Mouse (Mus musculus) midbrain, embryonic 14.5 days (tissue): ENCODE results near the gene Gm4881. TPM values are rescaled to one million over a fixed set of nuclear protein-coding genes. Genes with fewer than 3 reads are reported as not detected.

ENCODE experiments used
- ATAC-seq: fragments of 200-750 bp; cut with Nextera tagmentation; 2 replicates; pipeline ENCODE4 v1.8.0; 2017; ENCODE audit warnings: moderate number of reproducible peaks, moderate library complexity; ENCODE audit not compliant: low FRiP score, low TSS enrichment
- DNase-seq: peaks from one replicate; pipeline ENCODE4 v3.0.0-alpha.2; 2015
- H3K27ac ChIP-seq: fragments of 300-500 bp; sonication (generic); replicated peaks from 2 replicates; pipeline ENCODE4 v1.5.1; 2014; ENCODE audit warnings: mild to moderate bottlenecking, low read depth, low read length, moderate library complexity
- H3K27me3 ChIP-seq: fragments of 300-500 bp; sonication (generic); 2 replicates; pipeline ENCODE4 v1.6.1; 2014; ENCODE audit warnings: low read length, control low read depth, mixed read lengths; ENCODE audit not compliant: control insufficient read depth, insufficient read depth
- H3K36me3 ChIP-seq: fragments of 300-500 bp; sonication (generic); 2 replicates; pipeline ENCODE4 v1.6.1; 2014; ENCODE audit warnings: low read length, control low read depth; ENCODE audit not compliant: control insufficient read depth, insufficient read depth
- H3K4me1 ChIP-seq: fragments of 300-500 bp; sonication (generic); 2 replicates; pipeline ENCODE4 v1.6.1; 2014; ENCODE audit warnings: mild to moderate bottlenecking, antibody characterized with exemption, low read length, control low read depth; ENCODE audit not compliant: control insufficient read depth, insufficient read depth
- H3K4me2 ChIP-seq: fragments of 300-500 bp; sonication (generic); 2 replicates; pipeline ENCODE4 v1.6.1; 2014; ENCODE audit warnings: mild to moderate bottlenecking, low read length, moderate library complexity
- H3K4me3 ChIP-seq: fragments of 300-500 bp; sonication (generic); replicated peaks from 2 replicates; pipeline ENCODE4 v1.5.1; 2014; ENCODE audit warnings: low read depth, low read length
- H3K9ac ChIP-seq: fragments of 300-500 bp; sonication (generic); replicated peaks from 2 replicates; pipeline ENCODE4 v1.6.1; 2014; ENCODE audit warnings: mild to moderate bottlenecking, low read length, moderate library complexity
- H3K9me3 ChIP-seq: fragments of 300-500 bp; sonication (generic); 2 replicates; pipeline ENCODE4 v1.6.1; 2016; ENCODE audit warnings: low read length, control low read depth, mixed read lengths; ENCODE audit not compliant: control insufficient read depth
- WGBS: fragments of 180-500 bp; shearing (Covaris S2); extraction: QIAGEN DNeasy Blood & Tissue Kit; methylation state at CpG from one replicate; pipeline ENCODE4 v1.1.7; 2014; 5-methylcytosine and 5-hydroxymethylcytosine counted together
- polyA plus RNA-seq: library from polyadenylated mRNA; unstranded; fragments of >200 nt; fragmentation: Nextera tagmentation; extraction: Ambion mirVana; gene quantifications from 2 replicates; pipeline ENCODE4 v1.2.1, GENCODE M21; 2014

Gm4881 gene
- polyA plus RNA-seq, 1 experiment from 2014 or later = 6.1 TPM

DNA sequence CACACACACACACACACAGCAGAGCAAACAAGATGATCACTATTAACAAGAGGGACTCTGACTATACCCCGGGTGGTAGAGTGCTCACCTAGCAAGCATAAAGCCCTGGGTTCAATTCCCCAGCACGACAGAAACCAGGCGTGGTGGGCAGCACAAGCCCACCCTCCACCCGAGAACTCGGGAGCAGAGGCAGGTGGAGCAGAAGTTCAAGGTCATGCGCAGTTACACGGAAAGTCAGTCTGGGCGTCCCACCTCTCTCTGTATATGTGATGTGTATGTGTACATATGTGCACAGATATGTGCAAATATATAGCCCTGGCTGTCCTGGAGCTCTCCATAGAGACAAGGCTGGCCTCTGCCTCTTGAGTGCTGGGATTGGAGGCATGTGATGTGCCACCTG lies 23.7 kb upstream of the Gm4881 start:
- Histone ChIP-seq H3K4me2 (no peak overlapping the region), H3K27ac (no peak overlapping the region), H3K9me3 (no peaks in the 10 kb centered on the region), H3K9ac (no peak overlapping the region), H3K4me3 (no peak overlapping the region), H3K36me3 (0 out of 2 replicates have a peak, but pooled peaks cover 4% of the 10 kb centered on the region), H3K27me3 (no peaks in the 10 kb centered on the region), H3K4me1 (no peaks in the 10 kb centered on the region)
- 88% methylated on average over 8 of the region's 8 CpGs for WGBS
- DNase-seq (no peak), ATAC-seq (no peak)

DNA sequence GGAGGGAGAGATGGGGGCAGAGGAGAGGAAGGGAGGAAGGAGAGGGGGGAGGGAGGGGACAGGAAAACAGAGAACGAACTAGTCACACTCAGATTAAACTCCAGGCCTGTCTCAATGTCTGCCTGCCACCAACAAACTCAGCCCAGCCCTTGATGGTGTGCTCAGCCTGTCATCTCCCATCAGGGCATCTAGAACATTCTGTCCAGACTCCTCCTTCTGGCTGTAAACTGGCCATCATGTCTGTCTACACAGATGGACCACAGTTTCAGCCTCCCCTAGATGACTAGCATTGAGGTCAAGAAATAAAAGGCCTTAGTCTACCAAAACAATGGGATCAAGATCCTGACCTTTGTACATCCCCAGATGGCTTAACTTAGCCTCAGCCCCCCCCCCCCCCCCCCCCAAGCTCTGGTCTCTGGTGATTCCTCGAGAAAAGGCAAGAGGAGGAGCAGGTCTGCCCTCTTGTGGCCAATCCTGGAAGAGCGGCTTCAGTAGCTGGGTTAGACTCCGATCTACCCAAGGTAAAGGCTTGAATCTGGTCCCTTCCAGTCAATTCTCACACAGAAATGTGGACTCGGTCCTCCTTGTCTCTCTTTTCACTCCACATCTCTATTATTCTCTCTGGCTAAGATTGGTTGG lies 20.7 kb upstream of the Gm4881 start:
- H3K27me3 ChIP-seq = no peaks in the 10 kb centered on the region
- no peaks in the 10 kb centered on the region for H3K9me3 ChIP-seq
- WGBS = 8% methylated on average over 5 of the region's 5 CpGs
- peak; percentile 88 for DNase-seq
- no peak overlapping the region for H3K9ac ChIP-seq
- 0 out of 2 replicates have a peak, but pooled peaks cover 4% of the 10 kb centered on the region for H3K36me3 ChIP-seq
- no peak for ATAC-seq
- H3K4me1 ChIP-seq = no peaks in the 10 kb centered on the region
- no peak overlapping the region for H3K4me2 ChIP-seq
- H3K27ac ChIP-seq = no peak overlapping the region
- no peak overlapping the region for H3K4me3 ChIP-seq

- Histone ChIP-seq H3K4me3 (no peak overlapping the region), H3K36me3 (no peaks in the 10 kb centered on the region), H3K4me2 (no peak overlapping the region), H3K9ac (no peak overlapping the region), H3K27me3 (no peaks in the 10 kb centered on the region), H3K9me3 (no peaks in the 10 kb centered on the region), H3K27ac (no peak overlapping the region), H3K4me1 (no peaks in the 10 kb centered on the region)
- 67% methylated on average over 2 of the region's 2 CpGs for WGBS
- ATAC-seq (no peak), DNase-seq (no peak)
These were observed 20.0 kb upstream of the Gm4881 start for GRCm38 (mm10) chr7:24964288-24964687.

DNA sequence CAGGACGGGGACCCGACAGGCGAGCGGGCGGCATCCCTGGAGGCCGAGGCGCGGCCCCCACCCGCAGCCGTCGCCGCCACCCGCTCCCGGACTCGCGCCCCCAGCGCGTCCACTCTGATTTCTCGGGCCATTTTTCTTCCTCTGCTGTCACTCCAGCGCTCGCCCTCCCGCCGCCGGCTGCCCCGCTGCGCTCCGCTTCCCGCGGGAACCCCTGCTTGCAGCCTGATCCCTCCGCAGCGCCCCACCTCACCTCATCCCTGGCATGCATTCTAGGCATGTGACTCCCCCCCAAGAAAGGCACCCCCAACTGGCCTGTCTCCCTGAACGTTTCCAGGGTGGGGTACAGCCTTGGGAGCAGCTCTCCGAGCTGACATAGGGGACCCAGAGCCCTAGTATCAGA lies 10.9 kb upstream of the Gm4881 start:
- no peak overlapping the region for H3K27ac ChIP-seq
- WGBS = 4% methylated on average over 13 of the region's 33 CpGs
- peaks cover 24% of the 10 kb centered on the region for H3K4me1 ChIP-seq
- ATAC-seq (no peak), DNase-seq (no peak)
- peak overlapping the region; percentile 50 for H3K4me2 ChIP-seq
- H3K27me3 ChIP-seq = peaks cover 25% of the 10 kb centered on the region; the same call in 1 of the 2 replicates
- H3K4me3 ChIP-seq = peak overlapping the region; percentile 24
- no peaks in the 10 kb centered on the region for H3K9me3 ChIP-seq
- H3K9ac ChIP-seq = peak overlapping the region; percentile 20; the same call in 1 of the 2 replicates
- no peaks in the 10 kb centered on the region for H3K36me3 ChIP-seq

GRCm38 (mm10) chr7:24954450-24954849 lies 10.2 kb upstream of the Gm4881 start:
- peak overlapping the region; percentile 50 for H3K4me2 ChIP-seq
- no peak overlapping the region; the same call in 1 of the 2 replicates for H3K9ac ChIP-seq
- no peaks in the 10 kb centered on the region for H3K36me3 ChIP-seq
- DNase-seq = no peak
- no peak for ATAC-seq
- peaks cover 28% of the 10 kb centered on the region; the same call in 1 of the 2 replicates for H3K27me3 ChIP-seq
- H3K4me3 ChIP-seq = peak overlapping the region; percentile 24
- H3K9me3 ChIP-seq = no peaks in the 10 kb centered on the region
- no peak overlapping the region for H3K27ac ChIP-seq
- 2% methylated on average over 30 of the region's 30 CpGs for WGBS
- H3K4me1 ChIP-seq = peaks cover 31% of the 10 kb centered on the region

GRCm38 (mm10) chr7:24953966-24954365 lies 9.7 kb upstream of the Gm4881 start:
- H3K27ac ChIP-seq = no peak overlapping the region

GRCm38 (mm10) chr7:24949958-24950623 lies 5.8 kb upstream of the Gm4881 start:
- no peak overlapping the region for H3K4me3 ChIP-seq
- ATAC-seq = peak; percentile 15; the same call in 1 of the 2 replicates
- H3K9me3 ChIP-seq = no peaks in the 10 kb centered on the region
- WGBS = 1% methylated on average over 8 of the region's 8 CpGs
- H3K9ac ChIP-seq = no peak overlapping the region
- peaks cover 60% of the 10 kb centered on the region for H3K27me3 ChIP-seq
- peaks cover 36% of the 10 kb centered on the region for H3K4me1 ChIP-seq
- peak; percentile 85 for DNase-seq
- no peaks in the 10 kb centered on the region for H3K36me3 ChIP-seq
- H3K4me2 ChIP-seq = no peak overlapping the region
- no peak overlapping the region for H3K27ac ChIP-seq

More at GRCm38 (mm10) chr7:24953966-24954365, 9.7 kb upstream of the Gm4881 start:
- no peak for ATAC-seq
- H3K4me3 ChIP-seq = peak overlapping the region; percentile 24
- no peak overlapping the region for H3K9ac ChIP-seq
- WGBS = under 1% methylated on average over 23 of the region's 24 CpGs
- no peak for DNase-seq
- peaks cover 34% of the 10 kb centered on the region for H3K4me1 ChIP-seq
- no peaks in the 10 kb centered on the region for H3K36me3 ChIP-seq
- H3K9me3 ChIP-seq = no peaks in the 10 kb centered on the region
- peak overlapping the region; percentile 50 for H3K4me2 ChIP-seq
- peaks cover 32% of the 10 kb centered on the region; the same call in 1 of the 2 replicates for H3K27me3 ChIP-seq

- Histone ChIP-seq H3K4me3 (0 out of 2 replicates have a peak overlapping the region, but pooled peaks have one; percentile 13), H3K9me3 (no peaks in the 10 kb centered on the region), H3K27ac (peak overlapping the region; percentile 50; the same call in 1 of the 2 replicates), H3K4me1 (peaks cover 36% of the 10 kb centered on the region; the same call in 1 of the 2 replicates), H3K4me2 (peak overlapping the region; percentile 49), H3K9ac (no peak overlapping the region; the same call in 1 of the 2 replicates), H3K27me3 (peaks cover 73% of the 10 kb centered on the region), H3K36me3 (no peaks in the 10 kb centered on the region)
- WGBS = 1% methylated on average over 29 of the region's 29 CpGs
- DNase-seq (peak; percentile 70), ATAC-seq (no peak)
These were observed 4.5 kb upstream of the Gm4881 start for GRCm38 (mm10) chr7:24948774-24949173.
